Mouse (Mus musculus): ENCODE data around the gene Papss2. TPM values are rescaled to one million over a fixed set of nuclear protein-coding genes. Genes with fewer than 3 reads are reported as not detected.
A peak's percentile ranks its signal among the peaks of the same experiment; 100 is the strongest.
"Not testable (repeated sequence)": the region's sequence is repeated elsewhere in the genome, so short reads cannot be mapped to it uniquely, and the experiment has no call there.

Papss2 gene
- polyA plus RNA-seq, 1 experiment from 2014 or later: 48.0 TPM

- Histone ChIP-seq H3K36me3 (peaks cover 39% of the 10 kb centered on the region), H3K27me3 (no peaks in the 10 kb centered on the region), H3K27ac (no peak overlapping the region), H3K4me2 (replicated peaks) (no peak overlapping the region), H3K4me3 (no peak overlapping the region), H3K4me1 (no peaks in the 10 kb centered on the region), H3K9me3 (no peaks in the 10 kb centered on the region), H3K9ac (no peak overlapping the region)
- no peak for ATAC-seq (ENCODE audit: low FRiP score, low read depth)
- 77% methylated on average over 5 of the region's 5 CpGs for WGBS
These were observed 92.1 kb downstream of the Papss2 start for GRCm38 (mm10) chr19:32687721-32688120.

- H3K4me1 ChIP-seq; H3K27me3 ChIP-seq; H3K27ac ChIP-seq; H3K4me3 ChIP-seq; H3K9me3 ChIP-seq; ATAC-seq (ENCODE audit: low FRiP score, low read depth); H3K9ac ChIP-seq; H3K4me2 ChIP-seq (replicated peaks): not testable (repeated sequence)
- WGBS: 82% methylated on average over 3 of the region's 3 CpGs
- H3K36me3 ChIP-seq: peaks cover 40% of the 10 kb centered on the region
These were observed 92.6 kb downstream of the Papss2 start for GRCm38 (mm10) chr19:32688227-32688626.

- H3K27ac ChIP-seq: no peak overlapping the region
These were observed 94.1 kb downstream of the Papss2 start for GRCm38 (mm10) chr19:32689724-32690123.

GRCm38 (mm10) chr19:32696674-32697073, 101.1 kb downstream of the Papss2 start:
- Histone ChIP-seq H3K9ac (no peak overlapping the region), H3K9me3 (no peaks in the 10 kb centered on the region), H3K27me3 (no peaks in the 10 kb centered on the region), H3K4me3 (no peak overlapping the region), H3K36me3 (peaks cover 76% of the 10 kb centered on the region), H3K4me1 (no peaks in the 10 kb centered on the region), H3K27ac (no peak overlapping the region), H3K4me2 (replicated peaks) (no peak overlapping the region)
- 84% methylated on average over 2 of the region's 2 CpGs for WGBS
- no peak for ATAC-seq (ENCODE audit: low FRiP score, low read depth)

More at GRCm38 (mm10) chr19:32689724-32690123, 94.1 kb downstream of the Papss2 start:
- WGBS: 64% methylated on average over 6 of the region's 6 CpGs
- no peak overlapping the region for H3K4me2 ChIP-seq (replicated peaks)
- H3K4me3 ChIP-seq: no peak overlapping the region
- ATAC-seq (ENCODE audit: low FRiP score, low read depth): no peak
- H3K9ac ChIP-seq: no peak overlapping the region
- no peaks in the 10 kb centered on the region for H3K27me3 ChIP-seq
- H3K4me1 ChIP-seq: no peaks in the 10 kb centered on the region
- no peaks in the 10 kb centered on the region for H3K9me3 ChIP-seq
- peaks cover 49% of the 10 kb centered on the region for H3K36me3 ChIP-seq

GRCm38 (mm10) chr19:32702191-32702590, 106.6 kb downstream of the Papss2 start:
- Histone ChIP-seq H3K9me3 (no peaks in the 10 kb centered on the region), H3K4me2 (replicated peaks) (no peak overlapping the region), H3K36me3 (peaks cover 71% of the 10 kb centered on the region), H3K4me1 (no peaks in the 10 kb centered on the region), H3K27ac (no peak overlapping the region), H3K4me3 (no peak overlapping the region), H3K9ac (no peak overlapping the region), H3K27me3 (no peaks in the 10 kb centered on the region)
- WGBS: 79% methylated on average over 3 of the region's 3 CpGs
- ATAC-seq (ENCODE audit: low FRiP score, low read depth): no peak

GRCm38 (mm10) chr19:32708996-32709395, 113.4 kb downstream of the Papss2 start:
- no peak overlapping the region for H3K4me3 ChIP-seq
- WGBS: 94% methylated on average over 5 of the region's 5 CpGs
- H3K27ac ChIP-seq: no peak overlapping the region
- no peaks in the 10 kb centered on the region for H3K9me3 ChIP-seq
- no peak overlapping the region for H3K9ac ChIP-seq
- ATAC-seq (ENCODE audit: low FRiP score, low read depth): no peak
- no peak overlapping the region for H3K4me2 ChIP-seq (replicated peaks)
- H3K27me3 ChIP-seq: no peaks in the 10 kb centered on the region
- H3K4me1 ChIP-seq: peaks cover 17% of the 10 kb centered on the region
- peaks cover 31% of the 10 kb centered on the region for H3K36me3 ChIP-seq

GRCm38 (mm10) chr19:32710288-32710687, 114.7 kb downstream of the Papss2 start:
- H3K4me1 ChIP-seq: peaks cover 17% of the 10 kb centered on the region
- H3K4me3 ChIP-seq: no peak overlapping the region
- ATAC-seq (ENCODE audit: low FRiP score, low read depth): no peak
- whole genome bisulfite sequencing: 73% methylated on average over 3 of the region's 3 CpGs
- peaks cover 18% of the 10 kb centered on the region for H3K36me3 ChIP-seq
- H3K27ac ChIP-seq: no peak overlapping the region
- H3K9ac ChIP-seq: no peak overlapping the region
- H3K9me3 ChIP-seq: no peaks in the 10 kb centered on the region
- H3K27me3 ChIP-seq: no peaks in the 10 kb centered on the region
- H3K4me2 ChIP-seq (replicated peaks): no peak overlapping the region

- WGBS: under 1% methylated on average over 63 of the region's 63 CpGs
- Histone ChIP-seq H3K9me3 (no peaks in the 10 kb centered on the region), H3K27ac (peak overlapping the region; percentile 81), H3K4me3 (peak overlapping the region; percentile 94), H3K9ac (peak overlapping the region; percentile 94), H3K36me3 (peaks cover 4% of the 10 kb centered on the region; the same call in 1 of the 2 replicates), H3K4me2 (replicated peaks) (peak overlapping the region; percentile 83), H3K27me3 (no peaks in the 10 kb centered on the region), H3K4me1 (peaks cover 17% of the 10 kb centered on the region)
- ATAC-seq (ENCODE audit: low FRiP score, low read depth): peak; percentile 96
These were observed 116.4 kb downstream of the Papss2 start for GRCm38 (mm10) chr19:32711761-32712541.

- Histone ChIP-seq H3K36me3 (peaks cover 4% of the 10 kb centered on the region; the same call in 1 of the 2 replicates), H3K27me3 (no peaks in the 10 kb centered on the region), H3K9ac (peak overlapping the region; percentile 94), H3K9me3 (no peaks in the 10 kb centered on the region), H3K4me1 (peaks cover 17% of the 10 kb centered on the region), H3K4me3 (peak overlapping the region; percentile 94), H3K4me2 (replicated peaks) (peak overlapping the region; percentile 83), H3K27ac (peak overlapping the region; percentile 52; the same call in 1 of the 2 replicates)
- peak; percentile 74 for ATAC-seq (ENCODE audit: low FRiP score, low read depth)
- WGBS: under 1% methylated on average over 11 of the region's 11 CpGs
These were observed 117.0 kb downstream of the Papss2 start for GRCm38 (mm10) chr19:32712588-32713042.

GRCm38 (mm10) chr19:32713471-32713870, 117.9 kb downstream of the Papss2 start:
- Histone ChIP-seq H3K4me2 (replicated peaks) (no peak overlapping the region), H3K27ac (no peak overlapping the region), H3K4me3 (no peak overlapping the region), H3K27me3 (no peaks in the 10 kb centered on the region), H3K36me3 (peaks cover 4% of the 10 kb centered on the region; the same call in 1 of the 2 replicates), H3K4me1 (peaks cover 17% of the 10 kb centered on the region), H3K9me3 (no peaks in the 10 kb centered on the region), H3K9ac (no peak overlapping the region)
- no peak for ATAC-seq (ENCODE audit: low FRiP score, low read depth)
- WGBS: 81% methylated on average over 3 of the region's 3 CpGs

GRCm38 (mm10) chr19:32715201-32715600, 119.6 kb downstream of the Papss2 start:
- no peaks in the 10 kb centered on the region for H3K27me3 ChIP-seq
- no peaks in the 10 kb centered on the region for H3K36me3 ChIP-seq
- H3K4me1 ChIP-seq: peaks cover 17% of the 10 kb centered on the region
- no peak overlapping the region for H3K4me3 ChIP-seq
- peak; percentile 54; the same call in 1 of the 2 replicates for ATAC-seq (ENCODE audit: low FRiP score, low read depth)
- H3K4me2 ChIP-seq (replicated peaks): no peak overlapping the region
- no peaks in the 10 kb centered on the region; the same call in 1 of the 2 replicates for H3K9me3 ChIP-seq
- WGBS: 13% methylated on average over 3 of the region's 3 CpGs
- H3K9ac ChIP-seq: no peak overlapping the region
- no peak overlapping the region for H3K27ac ChIP-seq

GRCm38 (mm10) chr19:32715681-32716080, 120.1 kb downstream of the Papss2 start:
- Histone ChIP-seq H3K27ac (no peak overlapping the region), H3K4me1 (peaks cover 14% of the 10 kb centered on the region), H3K9ac (no peak overlapping the region), H3K4me3 (no peak overlapping the region), H3K9me3 (no peaks in the 10 kb centered on the region; the same call in 1 of the 2 replicates), H3K27me3 (no peaks in the 10 kb centered on the region), H3K4me2 (replicated peaks) (no peak overlapping the region), H3K36me3 (no peaks in the 10 kb centered on the region)
- no peak for ATAC-seq (ENCODE audit: low FRiP score, low read depth)

All from limb, embryonic 13.5 days (tissue).